Mouse (Mus musculus) limb, embryonic 15.5 days (tissue): Measurements from ENCODE around the gene Tdp1. TPM values are rescaled to one million over a fixed set of nuclear protein-coding genes. Genes with fewer than 3 reads are reported as not detected.

Source experiments
- ATAC-seq: fragments of 200-750 bp; cut with Nextera tagmentation; 2 replicates; pipeline ENCODE4 v1.8.0; 2017; ENCODE audit warnings: low read depth, moderate TSS enrichment; ENCODE audit not compliant: insufficient number of reproducible peaks, low FRiP score, low TSS enrichment
- H3K27ac ChIP-seq: fragments of 300-500 bp; sonication (generic); 2 replicates; pipeline ENCODE4 v1.5.1; 2015; ENCODE audit warnings: moderate library complexity, mild to moderate bottlenecking, inconsistent platforms
- H3K27me3 ChIP-seq: fragments of 300-500 bp; sonication (generic); 2 replicates; pipeline ENCODE4 v1.6.1; 2015; ENCODE audit warnings: inconsistent platforms
- H3K36me3 ChIP-seq: fragments of 300-500 bp; sonication (generic); 2 replicates; pipeline ENCODE4 v1.6.1; 2015; ENCODE audit warnings: inconsistent platforms
- H3K4me1 ChIP-seq: fragments of 300-500 bp; sonication (generic); 2 replicates; pipeline ENCODE4 v1.6.1; 2015; ENCODE audit warnings: inconsistent platforms
- H3K4me2 ChIP-seq: fragments of 300-500 bp; sonication (generic); 2 replicates; pipeline ENCODE4 v1.6.1; 2015; ENCODE audit warnings: mild to moderate bottlenecking, inconsistent platforms
- H3K4me3 ChIP-seq: fragments of 300-500 bp; sonication (generic); 2 replicates; pipeline ENCODE4 v1.5.1; 2015; ENCODE audit warnings: mild to moderate bottlenecking, inconsistent platforms
- H3K9ac ChIP-seq: fragments of 300-500 bp; sonication (generic); 2 replicates; pipeline ENCODE4 v1.6.1; 2015; ENCODE audit warnings: inconsistent platforms
- H3K9me3 ChIP-seq: fragments of 300-500 bp; sonication (generic); 2 replicates; pipeline ENCODE4 v1.6.1; 2016; ENCODE audit warnings: inconsistent platforms
- WGBS: fragments of 180-500 bp; shearing (Covaris S2); methylation state at CpG from one replicate; pipeline ENCODE4 v1.1.7; 2015; 5-methylcytosine and 5-hydroxymethylcytosine counted together
- microRNA-seq: library from miRNA; unstranded; fragments of <30 nt; microRNA quantifications from one replicate; pipeline ENCODE4, GENCODE M21; 2016
- polyA plus RNA-seq: library from polyadenylated mRNA; unstranded; fragments of >200 nt; fragmentation: Nextera tagmentation; extraction: Ambion mirVana; gene quantifications from 2 replicates; pipeline ENCODE4 v1.2.1, GENCODE M21; 2015

Tdp1 gene
- polyA plus RNA-seq, 1 experiment from 2014 or later: 50.0 TPM

GRCm38 (mm10) chr12:99992362-99992862, 108.1 kb downstream of the Tdp1 start:
- H3K27ac ChIP-seq: no peak overlapping the region
- WGBS: 91% methylated on average over 11 of the region's 11 CpGs
- no peak overlapping the region for H3K9ac ChIP-seq
- no peak overlapping the region for H3K4me2 ChIP-seq
- H3K4me1 ChIP-seq: no peaks in the 10 kb centered on the region
- H3K27me3 ChIP-seq: no peaks in the 10 kb centered on the region
- no peak overlapping the region for H3K4me3 ChIP-seq
- no peaks in the 10 kb centered on the region for H3K9me3 ChIP-seq
- H3K36me3 ChIP-seq: no peaks in the 10 kb centered on the region
- ATAC-seq: no peak

GRCm38 (mm10) chr12:99993146-99993890, 109.0 kb downstream of the Tdp1 start:
- Histone ChIP-seq H3K36me3 (no peaks in the 10 kb centered on the region), H3K4me2 (no peak overlapping the region), H3K9ac (no peak overlapping the region), H3K4me3 (no peak overlapping the region), H3K9me3 (no peaks in the 10 kb centered on the region), H3K27me3 (no peaks in the 10 kb centered on the region), H3K4me1 (no peaks in the 10 kb centered on the region), H3K27ac (no peak overlapping the region)
- WGBS: 71% methylated on average over 10 of the region's 10 CpGs
- ATAC-seq: no peak

- no peaks in the 10 kb centered on the region for H3K9me3 ChIP-seq
- no peaks in the 10 kb centered on the region for H3K36me3 ChIP-seq
- no peak overlapping the region for H3K9ac ChIP-seq
- no peak overlapping the region for H3K4me3 ChIP-seq
- 74% methylated on average over 5 of the region's 5 CpGs for WGBS
- H3K4me2 ChIP-seq: no peak overlapping the region
- no peak overlapping the region for H3K27ac ChIP-seq
- no peak for ATAC-seq
- H3K27me3 ChIP-seq: no peaks in the 10 kb centered on the region
- no peaks in the 10 kb centered on the region for H3K4me1 ChIP-seq
Measured at GRCm38 (mm10) chr12:99995951-99996350, 111.6 kb downstream of the Tdp1 start.

GRCm38 (mm10) chr12:99999726-100000125, 115.4 kb downstream of the Tdp1 start:
- ATAC-seq: no peak
- WGBS: 85% methylated on average over 5 of the region's 5 CpGs
- H3K9me3 ChIP-seq: no peaks in the 10 kb centered on the region

GRCm38 (mm10) chr12:100000381-100000780, 116.1 kb downstream of the Tdp1 start:
- Histone ChIP-seq H3K36me3 (no peaks in the 10 kb centered on the region), H3K4me1 (peaks cover 6% of the 10 kb centered on the region; the same call in 1 of the 2 replicates), H3K27ac (no peak overlapping the region), H3K4me2 (no peak overlapping the region), H3K4me3 (no peak overlapping the region), H3K9ac (no peak overlapping the region), H3K27me3 (no peaks in the 10 kb centered on the region), H3K9me3 (no peaks in the 10 kb centered on the region)
- no peak for ATAC-seq
- 81% methylated on average over 7 of the region's 7 CpGs for WGBS

More at GRCm38 (mm10) chr12:99999726-100000125, 115.4 kb downstream of the Tdp1 start:
- no peak overlapping the region for H3K27ac ChIP-seq
- H3K4me2 ChIP-seq: no peak overlapping the region
- H3K27me3 ChIP-seq: no peaks in the 10 kb centered on the region
- H3K9ac ChIP-seq: no peak overlapping the region
- H3K4me1 ChIP-seq: peaks cover 6% of the 10 kb centered on the region; the same call in 1 of the 2 replicates
- no peaks in the 10 kb centered on the region for H3K36me3 ChIP-seq
- no peak overlapping the region for H3K4me3 ChIP-seq

- Histone ChIP-seq H3K4me2 (no peak overlapping the region), H3K4me1 (peaks cover 6% of the 10 kb centered on the region; the same call in 1 of the 2 replicates), H3K27ac (no peak overlapping the region), H3K4me3 (no peak overlapping the region), H3K27me3 (no peaks in the 10 kb centered on the region), H3K9ac (no peak overlapping the region), H3K9me3 (no peaks in the 10 kb centered on the region), H3K36me3 (no peaks in the 10 kb centered on the region)
- WGBS: 87% methylated on average over 3 of the region's 3 CpGs
- no peak for ATAC-seq
Measured at GRCm38 (mm10) chr12:100001246-100001645, 116.9 kb downstream of the Tdp1 start.

- no peak overlapping the region for H3K27ac ChIP-seq
- no peaks in the 10 kb centered on the region for H3K27me3 ChIP-seq
- H3K4me2 ChIP-seq: no peak overlapping the region
- peaks cover 6% of the 10 kb centered on the region; the same call in 1 of the 2 replicates for H3K4me1 ChIP-seq
- no peaks in the 10 kb centered on the region for H3K9me3 ChIP-seq
- WGBS: 47% methylated on average over 3 of the region's 3 CpGs
- ATAC-seq: no peak
- H3K36me3 ChIP-seq: no peaks in the 10 kb centered on the region
- no peak overlapping the region for H3K9ac ChIP-seq
- no peak overlapping the region for H3K4me3 ChIP-seq
Measured at GRCm38 (mm10) chr12:100001910-100002309, 117.6 kb downstream of the Tdp1 start.

- peak; percentile 65; the same call in 1 of the 2 replicates for ATAC-seq
- 22% methylated on average over 8 of the region's 8 CpGs for WGBS
- no peak overlapping the region for H3K4me3 ChIP-seq
- H3K36me3 ChIP-seq: no peaks in the 10 kb centered on the region
- no peak overlapping the region for H3K27ac ChIP-seq
- H3K9ac ChIP-seq: no peak overlapping the region
- no peaks in the 10 kb centered on the region for H3K27me3 ChIP-seq
- H3K4me2 ChIP-seq: no peak overlapping the region
- H3K9me3 ChIP-seq: no peaks in the 10 kb centered on the region
- peaks cover 6% of the 10 kb centered on the region; the same call in 1 of the 2 replicates for H3K4me1 ChIP-seq
Measured at GRCm38 (mm10) chr12:100002914-100003587, 118.7 kb downstream of the Tdp1 start.

Small RNAs within 50 kb of the gene (microRNA-seq; reads per million reads assigned to microRNA genes)
- not detected for gene Gm23291

Other genes starting within 250 kb of the Tdp1 start
- gene Efcab11, start 78 bp upstream of the Tdp1 start, polyA plus RNA-seq: 8.6 and 9.2 TPM in 2 replicates
- 1.9 and 2.9 TPM in 2 replicates for gene Kcnk13, start 80.0 kb downstream of the Tdp1 start, polyA plus RNA-seq
- gene Psmc1, start 225.6 kb downstream of the Tdp1 start, polyA plus RNA-seq: 233 and 262 TPM in 2 replicates